In genomic region chr10:107310964-107311490, GRCm38 (mm10) we compare ENCODE assay signal across 18 mouse cellular contexts. TPM values are rescaled to one million over a fixed set of nuclear protein-coding genes. Genes with fewer than 3 reads are reported as not detected.
"Had no signal": no experiment of that assay in that cellular context is flagged by ENCODE, and none has a peak within 500 bp of the region (broad histone marks: within the 10 kb centered on the region; RNA-seq: fewer than 3 reads in every experiment).

No protein-coding gene starts in this region.

- H3K4me2 ChIP-seq: kidney, embryonic 15.5 days; limb, embryonic 13.5 days; liver, embryonic 11.5 days; liver, embryonic 15.5 days; lung, embryonic 14.5 days; neural tube, embryonic 15.5 days had no signal

- H3K9ac ChIP-seq: kidney, embryonic 15.5 days; limb, embryonic 13.5 days; liver, embryonic 15.5 days; lung, embryonic 14.5 days; neural tube, embryonic 15.5 days had no signal

- H3K4me1 ChIP-seq: kidney, embryonic 15.5 days; limb, embryonic 13.5 days; liver, embryonic 15.5 days; midbrain, embryonic 10.5 days; neural tube, embryonic 15.5 days had no signal

- H3K27me3 ChIP-seq: kidney, embryonic 15.5 days; limb, embryonic 13.5 days; liver, embryonic 15.5 days; neural tube, embryonic 15.5 days had no signal

- H3K36me3 ChIP-seq: kidney, embryonic 15.5 days; limb, embryonic 13.5 days; liver, embryonic 15.5 days; midbrain, embryonic 10.5 days; neural tube, embryonic 15.5 days had no signal

- DNase-seq: kidney, postnatal 14 days; left cerebral cortex, postnatal 4 days; lung, embryonic 14.5 days; lung, postnatal 10 days; lung, postnatal 4 days; midbrain, embryonic 14.5 days; right cerebral cortex, postnatal 4 days; spleen, adult 18-20 months; thymus, adult 18-20 months; thymus, postnatal 14 days had no signal

- H3K9me3 ChIP-seq: kidney, embryonic 15.5 days; limb, embryonic 13.5 days; liver, embryonic 15.5 days; midbrain, embryonic 10.5 days; neural tube, embryonic 15.5 days had no signal

- H3K27ac ChIP-seq: kidney, embryonic 15.5 days; limb, embryonic 13.5 days; liver, embryonic 15.5 days; midbrain, embryonic 10.5 days; neural tube, embryonic 15.5 days had no signal

- H3K4me3 ChIP-seq: kidney, embryonic 15.5 days; limb, embryonic 13.5 days; liver, embryonic 15.5 days; midbrain, embryonic 10.5 days; myocyte; neural tube, embryonic 15.5 days had no signal

RNA-seq across cellular contexts. Expression of gene Lin7a, which starts 39.5 kb away (rescaled TPM):
- total RNA-seq: megakaryocyte, adult 5-6 weeks had no signal
